Mouse (Mus musculus) bone marrow, adult 2 months (tissue): ENCODE data around the gene Rassf1.

ENCODE experiments used
- CTCF ChIP-seq: fragments of 200-500 bp; IDR thresholded peaks from 2 replicates; pipeline ENCODE4 v1.5.1; 2011; ENCODE audit warnings: low read length, control low read depth; ENCODE audit not compliant: control insufficient read depth, insufficient read depth
- POLR2A ChIP-seq: fragments of 200-500 bp; IDR thresholded peaks from 2 replicates; pipeline ENCODE4 v1.6.1; 2011; ENCODE audit warnings: low read depth, mild to moderate bottlenecking, control low read depth, low read length, borderline replicate concordance; ENCODE audit not compliant: control insufficient read depth

GRCm38 (mm10) chr9:107538711-107539110, 12.6 kb upstream of the Rassf1 start:
- TF ChIP-seq CTCF: no peak
- no peak for TF ChIP-seq POLR2A
